Mouse (Mus musculus) CD4-positive, CD25-positive, alpha-beta regulatory T cell, adult 9 weeks (primary cell): Measurements from ENCODE around the gene Tgm1. TPM values are rescaled to one million over a fixed set of nuclear protein-coding genes. Genes with fewer than 3 reads are reported as not detected.

Experiments used
- polyA plus RNA-seq: library from polyadenylated mRNA; unstranded; fragments of 100-300 nt; shearing (Covaris generic); gene quantifications from one replicate; pipeline ENCODE4 v1.2.1, GENCODE M21; 2017

Gene Tgm1
- 0.26 TPM for polyA plus RNA-seq

GRCm38 (mm10) chr14:55713729-55714122 lies at the start of gene Tgm1:
Gene Tgm1, minus strand, starts transcription at chr14:55713926.

GRCm38 (mm10) chr14:55761163-55761562 lies 47.4 kb upstream of the Tgm1 start, which contains the start of gene Ltb4r2:
Gene Ltb4r2, plus strand, starts transcription at chr14:55761428.

GRCm38 (mm10) chr14:55758363-55758784 lies 44.6 kb upstream of the Tgm1 start, which contains the start of gene Cideb:
Gene Cideb, minus strand, starts transcription at chr14:55758458.

DNA sequence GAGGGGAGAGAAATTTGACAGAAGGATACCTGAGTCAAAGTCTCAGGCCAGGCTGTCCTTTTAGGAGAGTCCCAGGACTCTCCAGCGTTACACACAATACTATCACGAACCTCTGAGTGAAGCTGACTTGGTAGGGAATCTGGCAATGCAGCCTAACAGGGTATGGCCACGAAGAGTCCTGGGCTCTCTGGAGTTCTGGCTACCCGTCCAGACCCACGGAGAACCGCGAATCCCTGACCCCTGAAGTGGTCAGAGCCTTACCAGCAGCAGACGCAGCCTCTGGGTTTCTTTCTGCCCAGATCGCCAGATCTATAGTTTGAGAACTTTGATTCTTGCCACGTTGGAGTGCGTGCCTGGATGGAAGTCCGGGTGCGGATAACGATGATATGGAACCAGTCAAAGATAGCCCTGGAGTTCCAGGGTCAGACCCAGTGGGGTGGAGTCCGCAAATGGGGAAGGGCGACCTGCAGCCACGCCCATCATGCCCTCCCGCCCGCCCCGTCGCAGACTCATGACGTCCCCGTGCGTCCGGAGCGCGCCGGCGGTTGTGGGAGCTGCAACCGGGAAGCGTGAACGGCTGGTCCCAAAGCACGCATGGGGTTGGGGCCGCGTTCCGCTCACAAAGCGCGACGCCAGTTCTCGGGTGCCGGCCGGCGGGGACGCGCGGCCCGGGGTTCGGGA lies 31.6 kb upstream of the Tgm1 start, which contains the start of the genes Dhrs1 and Nop9:
TSS of gene Dhrs1 (minus strand) at position 511 of the 681 bp plus-strand sequence.
TSS of gene Nop9 (plus strand) at position 514 of the 681 bp plus-strand sequence.

GRCm38 (mm10) chr14:55721700-55722437 lies 8.1 kb upstream of the Tgm1 start, which contains the start of gene Rabggta:
Gene Rabggta, minus strand, starts transcription at chr14:55722263.

DNA sequence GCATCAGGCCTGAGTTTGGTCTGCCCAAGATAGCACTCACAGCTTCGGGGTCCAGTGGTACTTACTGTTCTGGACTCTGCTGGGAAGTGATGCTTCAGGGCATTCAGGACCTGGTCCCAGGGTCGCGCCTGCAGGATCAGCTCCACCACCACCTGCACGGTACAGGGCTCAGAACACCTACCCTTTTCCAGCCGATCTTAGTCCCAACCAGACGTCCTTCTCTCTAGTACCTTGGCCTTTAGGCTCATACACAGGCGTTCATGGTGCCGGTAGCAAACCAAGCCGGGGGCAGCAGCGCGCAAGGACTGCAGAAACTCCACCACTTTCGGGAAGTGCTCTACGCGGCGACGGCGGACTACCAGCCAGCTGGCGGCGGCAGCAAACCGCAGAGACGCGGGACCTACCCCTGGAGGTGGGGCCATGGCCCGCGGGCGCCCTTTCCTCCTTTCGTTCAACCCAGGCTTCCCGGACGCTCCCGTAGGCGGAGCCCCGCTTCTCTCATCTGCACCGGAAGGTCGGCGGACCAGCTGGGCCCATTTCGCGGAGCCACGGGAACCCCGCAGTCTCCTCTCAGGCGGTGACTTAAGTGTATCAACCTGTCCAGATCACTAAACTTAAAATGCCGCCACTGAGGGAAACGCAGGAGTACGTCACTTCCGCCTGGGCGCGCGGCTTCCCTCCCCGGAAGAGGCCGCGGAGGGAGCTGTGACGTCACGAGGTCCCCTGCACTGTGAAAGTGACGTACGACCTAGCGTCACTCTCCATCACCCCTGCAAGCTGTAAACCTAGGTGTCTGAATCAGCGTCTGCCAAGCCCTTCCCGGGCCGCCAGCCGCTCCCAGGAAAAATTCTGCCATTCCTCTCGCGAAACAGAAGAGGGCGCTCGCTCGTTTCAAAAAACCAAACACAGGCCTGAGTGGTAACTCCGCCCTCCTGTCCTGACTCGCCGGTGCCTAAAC lies 32.3 kb downstream of the Tgm1 start, which contains the start of gene Tinf2:
TSS of gene Tinf2 (minus strand) at position 661 of the 958 bp plus-strand sequence.

GRCm38 (mm10) chr14:55671833-55672740 lies 41.6 kb downstream of the Tgm1 start, which contains the start of the genes Gmpr2 and Nedd8:
Gene Gmpr2, plus strand, starts transcription at chr14:55671941.
Gene Nedd8, minus strand, starts transcription at chr14:55672124.

DNA sequence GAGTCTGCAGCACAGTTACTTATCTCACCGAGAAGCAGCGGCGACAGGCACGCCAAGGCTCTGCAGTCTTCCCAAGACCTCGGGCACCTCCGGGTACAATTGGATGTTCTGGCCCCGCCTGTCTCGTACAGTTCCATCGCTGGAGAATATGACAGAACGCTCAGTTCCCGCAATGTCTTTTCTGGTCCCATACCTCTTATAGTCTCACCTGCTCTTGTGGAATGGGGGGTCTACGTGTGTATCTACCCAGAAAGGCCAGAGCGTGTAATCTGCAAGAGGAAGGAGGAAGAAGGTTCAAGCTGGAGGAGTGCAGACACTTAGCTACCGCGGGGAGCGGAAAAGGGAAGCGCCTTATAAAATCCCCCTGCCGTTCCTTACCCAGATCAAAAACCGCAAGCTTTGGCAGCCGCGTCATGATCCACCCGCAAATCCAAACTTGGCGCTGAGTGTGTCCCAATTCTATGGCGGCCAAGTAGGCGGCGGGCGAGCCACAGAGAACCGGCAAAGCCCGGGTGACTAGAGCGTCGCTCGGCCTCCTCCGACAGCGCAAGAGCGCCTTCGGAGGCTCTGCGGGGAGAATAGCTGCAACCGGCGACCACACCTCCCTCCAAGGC lies 53.7 kb downstream of the Tgm1 start, which contains the start of gene Mdp1:
TSS of gene Mdp1 (minus strand) at position 549 of the 614 bp plus-strand sequence.

Other genes with a start within 250 kb of the Tgm1 start
- gene Dhrs4, start 235.2 kb downstream of the Tgm1 start, polyA plus RNA-seq, result 47.2 TPM
- not detected for gene Carmil3, start 223.3 kb downstream of the Tgm1 start, polyA plus RNA-seq
- gene Cpne6, start 203.5 kb downstream of the Tgm1 start, polyA plus RNA-seq, result not detected
- 0.12 TPM for gene Nrl, start 188.9 kb downstream of the Tgm1 start, polyA plus RNA-seq
- 48.4 TPM for gene Pck2, start 173.7 kb downstream of the Tgm1 start, polyA plus RNA-seq
- gene Dcaf11, start 153.9 kb downstream of the Tgm1 start, polyA plus RNA-seq, result 170 TPM
- 4.8 TPM for gene A730061H03Rik, start 153.5 kb downstream of the Tgm1 start, polyA plus RNA-seq
- not detected for gene Fitm1, start 138.3 kb downstream of the Tgm1 start, polyA plus RNA-seq
- 1,184 TPM for gene Psme1, start 135.8 kb downstream of the Tgm1 start, polyA plus RNA-seq
- 48.1 TPM for gene Emc9, start 128.6 kb downstream of the Tgm1 start, polyA plus RNA-seq
- 937 TPM for gene Psme2, start 122.8 kb downstream of the Tgm1 start, polyA plus RNA-seq
- 64.3 TPM for gene Rnf31, start 122.2 kb downstream of the Tgm1 start, polyA plus RNA-seq
- 237 TPM for gene Irf9, start 110.4 kb downstream of the Tgm1 start, polyA plus RNA-seq
- 8.1 TPM for gene Rec8, start 95.9 kb downstream of the Tgm1 start, polyA plus RNA-seq
- 53.3 TPM for gene Ipo4, start 78.0 kb downstream of the Tgm1 start, polyA plus RNA-seq
- gene Gm49378, start 76.0 kb downstream of the Tgm1 start, polyA plus RNA-seq, result 2.8 TPM
- 96.0 TPM for gene Tm9sf1, start 70.1 kb downstream of the Tgm1 start, polyA plus RNA-seq
- 1.6 TPM for gene Tssk4, start 63.7 kb downstream of the Tgm1 start, polyA plus RNA-seq
- gene Mdp1, start 53.4 kb downstream of the Tgm1 start, polyA plus RNA-seq, result 112 TPM
- gene Gmpr2, start 42.0 kb downstream of the Tgm1 start, polyA plus RNA-seq, result 58.4 TPM
- gene Nedd8, start 41.8 kb downstream of the Tgm1 start, polyA plus RNA-seq, result 496 TPM
- 66.3 TPM for gene Tinf2, start 32.1 kb downstream of the Tgm1 start, polyA plus RNA-seq
- 90.8 TPM for gene Rabggta, start 8.3 kb upstream of the Tgm1 start, polyA plus RNA-seq
- 54.2 TPM for gene Dhrs1, start 31.8 kb upstream of the Tgm1 start, polyA plus RNA-seq
- gene Nop9, start 31.8 kb upstream of the Tgm1 start, polyA plus RNA-seq, result 12.1 TPM
- gene Cideb, start 44.5 kb upstream of the Tgm1 start, polyA plus RNA-seq, result not detected
- gene Ltb4r2, start 47.5 kb upstream of the Tgm1 start, polyA plus RNA-seq, result not detected
- 1.4 TPM for gene Ltb4r1, start 52.0 kb upstream of the Tgm1 start, polyA plus RNA-seq
- not detected for gene Adcy4, start 70.2 kb upstream of the Tgm1 start, polyA plus RNA-seq
- gene Ripk3, start 74.9 kb upstream of the Tgm1 start, polyA plus RNA-seq, result 79.6 TPM
- not detected for gene Nfatc4, start 109.2 kb upstream of the Tgm1 start, polyA plus RNA-seq
- 1.7 TPM for gene Nynrin, start 140.1 kb upstream of the Tgm1 start, polyA plus RNA-seq
- gene Cbln3, start 170.5 kb upstream of the Tgm1 start, polyA plus RNA-seq, result 0.25 TPM
- gene Khnyn, start 171.0 kb upstream of the Tgm1 start, polyA plus RNA-seq, result 90.5 TPM
- gene Sdr39u1, start 186.4 kb upstream of the Tgm1 start, polyA plus RNA-seq, result 86.9 TPM
- not detected for gene Cma1, start 230.7 kb upstream of the Tgm1 start, polyA plus RNA-seq
- gene Cma2, start 237.1 kb upstream of the Tgm1 start, polyA plus RNA-seq, result not detected